Mouse (Mus musculus): Measurements from ENCODE around the gene Rims3. TPM values are rescaled to one million over a fixed set of nuclear protein-coding genes. Genes with fewer than 3 reads are reported as not detected.

The Rims3 gene
- polyA plus RNA-seq, 1 experiment from 2014 or later = 18.8 TPM

GRCm38 (mm10) chr4:120895810-120896584, 41.4 kb downstream of the Rims3 start:
- Histone ChIP-seq H3K4me2 (no peak overlapping the region), H3K36me3 (no peaks in the 10 kb centered on the region), H3K4me3 (no peak overlapping the region), H3K9me3 (no peaks in the 10 kb centered on the region), H3K27me3 (no peaks in the 10 kb centered on the region), H3K27ac (replicated peaks) (no peak overlapping the region), H3K9ac (no peak overlapping the region), H3K4me1 (replicated peaks) (peaks cover 5% of the 10 kb centered on the region; the same call in 1 of the 2 replicates)
- 82% methylated on average over 7 of the region's 7 CpGs for WGBS
- ATAC-seq (ENCODE audit: low read depth) = no peak

- WGBS = 81% methylated on average over 4 of the region's 4 CpGs
- Histone ChIP-seq H3K36me3 (no peaks in the 10 kb centered on the region), H3K27ac (replicated peaks) (no peak overlapping the region), H3K9ac (no peak overlapping the region), H3K4me2 (no peak overlapping the region), H3K9me3 (no peaks in the 10 kb centered on the region), H3K4me3 (no peak overlapping the region), H3K27me3 (no peaks in the 10 kb centered on the region), H3K4me1 (replicated peaks) (no peaks in the 10 kb centered on the region)
- ATAC-seq (ENCODE audit: low read depth) = no peak
Observed at GRCm38 (mm10) chr4:120904533-120904932, 49.9 kb downstream of the Rims3 start.

GRCm38 (mm10) chr4:120905644-120906043, 51.0 kb downstream of the Rims3 start:
- Histone ChIP-seq H3K27ac (replicated peaks) (no peak overlapping the region), H3K4me2 (no peak overlapping the region), H3K4me1 (replicated peaks) (no peaks in the 10 kb centered on the region), H3K4me3 (no peak overlapping the region), H3K9me3 (no peaks in the 10 kb centered on the region), H3K36me3 (no peaks in the 10 kb centered on the region), H3K9ac (no peak overlapping the region), H3K27me3 (no peaks in the 10 kb centered on the region)
- ATAC-seq (ENCODE audit: low read depth) = no peak
- 80% methylated on average over 5 of the region's 5 CpGs for WGBS

GRCm38 (mm10) chr4:120909558-120910150, 55.0 kb downstream of the Rims3 start:
- Histone ChIP-seq H3K9me3 (no peaks in the 10 kb centered on the region), H3K36me3 (no peaks in the 10 kb centered on the region), H3K27ac (replicated peaks) (no peak overlapping the region), H3K9ac (no peak overlapping the region), H3K4me1 (replicated peaks) (no peaks in the 10 kb centered on the region), H3K4me2 (no peak overlapping the region), H3K27me3 (no peaks in the 10 kb centered on the region), H3K4me3 (no peak overlapping the region)
- WGBS = 34% methylated on average over 15 of the region's 15 CpGs
- ATAC-seq (ENCODE audit: low read depth) = peak; percentile 53; the same call in 1 of the 2 replicates

GRCm38 (mm10) chr4:120911086-120911485, 56.5 kb downstream of the Rims3 start:
- Histone ChIP-seq H3K36me3 (no peaks in the 10 kb centered on the region), H3K4me2 (no peak overlapping the region), H3K9ac (no peak overlapping the region), H3K27ac (replicated peaks) (no peak overlapping the region), H3K4me3 (no peak overlapping the region), H3K27me3 (no peaks in the 10 kb centered on the region), H3K9me3 (no peaks in the 10 kb centered on the region), H3K4me1 (replicated peaks) (no peaks in the 10 kb centered on the region)
- 86% methylated on average over 6 of the region's 6 CpGs for WGBS
- no peak for ATAC-seq (ENCODE audit: low read depth)

- no peaks in the 10 kb centered on the region for H3K36me3 ChIP-seq
- 65% methylated on average over 4 of the region's 4 CpGs for WGBS
Observed at GRCm38 (mm10) chr4:120912866-120913265, 58.2 kb downstream of the Rims3 start.

GRCm38 (mm10) chr4:120913443-120913842, 58.8 kb downstream of the Rims3 start:
- H3K9me3 ChIP-seq = no peaks in the 10 kb centered on the region
- no peak overlapping the region for H3K9ac ChIP-seq
- WGBS = 72% methylated on average over 8 of the region's 8 CpGs
- no peaks in the 10 kb centered on the region for H3K27me3 ChIP-seq
- H3K27ac ChIP-seq (replicated peaks) = no peak overlapping the region
- H3K36me3 ChIP-seq = no peaks in the 10 kb centered on the region
- H3K4me2 ChIP-seq = no peak overlapping the region
- ATAC-seq (ENCODE audit: low read depth) = no peak
- H3K4me1 ChIP-seq (replicated peaks) = no peaks in the 10 kb centered on the region
- H3K4me3 ChIP-seq = no peak overlapping the region

More at GRCm38 (mm10) chr4:120912866-120913265, 58.2 kb downstream of the Rims3 start:
- ATAC-seq (ENCODE audit: low read depth) = no peak
- H3K4me2 ChIP-seq = no peak overlapping the region
- no peaks in the 10 kb centered on the region for H3K4me1 ChIP-seq (replicated peaks)
- H3K4me3 ChIP-seq = no peak overlapping the region
- H3K27me3 ChIP-seq = no peaks in the 10 kb centered on the region
- H3K9ac ChIP-seq = no peak overlapping the region
- H3K27ac ChIP-seq (replicated peaks) = no peak overlapping the region
- H3K9me3 ChIP-seq = no peaks in the 10 kb centered on the region

- H3K4me1 ChIP-seq (replicated peaks) = no peaks in the 10 kb centered on the region
- no peak overlapping the region for H3K4me3 ChIP-seq
- no peaks in the 10 kb centered on the region for H3K27me3 ChIP-seq
- 0 out of 2 replicates have a peak, but pooled peaks cover 2% of the 10 kb centered on the region for H3K36me3 ChIP-seq
- H3K9ac ChIP-seq = no peak overlapping the region
- 81% methylated on average over 1 of the region's 1 CpGs for WGBS
- no peak overlapping the region for H3K4me2 ChIP-seq
- no peak overlapping the region for H3K27ac ChIP-seq (replicated peaks)
- no peak for ATAC-seq (ENCODE audit: low read depth)
- H3K9me3 ChIP-seq = no peaks in the 10 kb centered on the region
Observed at GRCm38 (mm10) chr4:120913861-120914260, 59.2 kb downstream of the Rims3 start.

GRCm38 (mm10) chr4:120914501-120914900, 59.9 kb downstream of the Rims3 start:
- 70% methylated on average over 4 of the region's 4 CpGs for WGBS

GRCm38 (mm10) chr4:120921461-120921860, 66.8 kb downstream of the Rims3 start:
- ATAC-seq (ENCODE audit: low read depth) = no peak
- peaks cover 10% of the 10 kb centered on the region for H3K9me3 ChIP-seq
- peaks cover 43% of the 10 kb centered on the region for H3K36me3 ChIP-seq
- no peak overlapping the region for H3K9ac ChIP-seq
- 93% methylated on average over 8 of the region's 8 CpGs for WGBS
- H3K27me3 ChIP-seq = no peaks in the 10 kb centered on the region
- no peak overlapping the region for H3K27ac ChIP-seq (replicated peaks)
- no peak overlapping the region for H3K4me2 ChIP-seq
- H3K4me1 ChIP-seq (replicated peaks) = peaks cover 9% of the 10 kb centered on the region; the same call in 1 of the 2 replicates
- H3K4me3 ChIP-seq = no peak overlapping the region

More at GRCm38 (mm10) chr4:120914501-120914900, 59.9 kb downstream of the Rims3 start:
- Histone ChIP-seq H3K27me3 (no peaks in the 10 kb centered on the region), H3K27ac (replicated peaks) (no peak overlapping the region), H3K9ac (no peak overlapping the region), H3K36me3 (peaks cover 8% of the 10 kb centered on the region), H3K4me3 (no peak overlapping the region), H3K4me1 (replicated peaks) (no peaks in the 10 kb centered on the region), H3K4me2 (no peak overlapping the region), H3K9me3 (no peaks in the 10 kb centered on the region)
- ATAC-seq (ENCODE audit: low read depth) = no peak

GRCm38 (mm10) chr4:120924554-120925299, 70.1 kb downstream of the Rims3 start, which contains the start of gene Exo5:
Gene Exo5, minus strand, starts transcription at chr4:120925017.
- Histone ChIP-seq H3K4me2 (peak within 1 kb of the TSS; percentile 64), H3K27me3 (no peaks in the 10 kb centered on the region), H3K9me3 (peaks cover 12% of the 10 kb centered on the region), H3K36me3 (peaks cover 33% of the 10 kb centered on the region), H3K9ac (peak within 1 kb of the TSS; percentile 85), H3K4me3 (peak within 1 kb of the TSS; percentile 69), H3K4me1 (replicated peaks) (peaks cover 9% of the 10 kb centered on the region; the same call in 1 of the 2 replicates), H3K27ac (replicated peaks) (peak within 1 kb of the TSS; percentile 93)
- WGBS = under 1% methylated on average over 33 of the region's 33 CpGs
- peak; percentile 99 for ATAC-seq (ENCODE audit: low read depth)

GRCm38 (mm10) chr4:120925386-120925785, 70.8 kb downstream of the Rims3 start:
- Histone ChIP-seq H3K4me1 (replicated peaks) (peaks cover 9% of the 10 kb centered on the region; the same call in 1 of the 2 replicates), H3K27ac (replicated peaks) (peak overlapping the region; percentile 93), H3K27me3 (no peaks in the 10 kb centered on the region), H3K9me3 (peaks cover 9% of the 10 kb centered on the region), H3K4me2 (peak overlapping the region; percentile 64), H3K4me3 (peak overlapping the region; percentile 69), H3K36me3 (peaks cover 29% of the 10 kb centered on the region), H3K9ac (peak overlapping the region; percentile 85)
- peak; percentile 58; the same call in 1 of the 2 replicates for ATAC-seq (ENCODE audit: low read depth)
- 9% methylated on average over 3 of the region's 3 CpGs for WGBS

All from neural tube, embryonic 13.5 days (tissue).